Mouse (Mus musculus): Measurements from ENCODE around the gene Twist2.

DNA sequence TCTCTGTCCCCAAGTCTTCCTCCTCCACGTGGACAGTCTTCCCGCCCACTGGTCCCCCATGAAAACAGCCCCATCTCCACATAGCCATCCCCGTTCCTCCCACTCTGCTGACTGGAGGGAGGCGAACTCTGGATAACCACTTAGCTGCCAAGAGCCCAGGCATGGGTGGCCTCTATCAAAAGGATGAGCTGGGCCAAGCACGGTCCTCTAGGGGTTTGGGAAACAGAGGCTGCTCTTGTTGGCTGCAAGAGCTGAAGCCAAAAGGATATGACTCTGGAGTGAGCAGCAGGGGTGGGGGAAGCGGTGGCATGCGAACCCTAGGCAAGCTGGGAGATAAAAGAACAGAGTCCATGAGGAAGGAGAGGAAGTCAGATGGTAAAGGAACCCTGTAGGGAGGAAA is 50.0 kb downstream of the Twist2 start:
- no peak for TF ChIP-seq CTCF (IDR thresholded peaks at IDR 0.05; ENCODE audit: borderline replicate concordance, insufficient read depth, low read depth, low read length)
- no peak for TF ChIP-seq POLR2A (IDR thresholded peaks at IDR 0.05; ENCODE audit: borderline replicate concordance, insufficient read depth, low read length)
